Mouse (Mus musculus): ENCODE results near the gene Kirrel3. TPM values are rescaled to one million over a fixed set of nuclear protein-coding genes. Genes with fewer than 3 reads are reported as not detected.

The Kirrel3 gene
- total RNA-seq, 2 experiments from 2014 or later: 0.61 to 0.77 TPM

DNA sequence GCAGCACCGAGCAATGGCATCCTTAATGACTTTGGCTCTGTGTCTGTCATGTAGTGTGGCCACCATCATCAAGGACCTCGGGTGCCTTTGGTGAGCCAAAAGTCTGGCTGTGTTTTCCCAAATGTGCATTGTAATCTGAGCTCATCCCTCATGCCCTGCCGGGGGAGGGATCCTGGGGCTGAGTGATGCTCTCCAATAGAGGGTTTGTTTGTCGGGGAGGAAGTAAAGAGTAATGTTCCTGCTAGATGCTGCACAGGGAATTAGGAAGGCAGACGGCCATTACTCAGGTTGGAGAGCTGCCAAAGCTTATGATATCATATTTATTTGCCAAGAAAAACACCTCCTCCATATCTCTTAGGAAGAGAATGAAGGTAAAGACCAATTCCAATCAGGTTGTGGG is 401.1 kb downstream of the Kirrel3 start:
- Histone ChIP-seq H3K27ac (no peak overlapping the region), H3K4me3 (no peak overlapping the region)
- no peak for DNase-seq
- TF ChIP-seq CTCF (IDR thresholded peaks at IDR 0.05): no peak
- intact Hi-C loops (cut with DNase I): no loop called here

DNA sequence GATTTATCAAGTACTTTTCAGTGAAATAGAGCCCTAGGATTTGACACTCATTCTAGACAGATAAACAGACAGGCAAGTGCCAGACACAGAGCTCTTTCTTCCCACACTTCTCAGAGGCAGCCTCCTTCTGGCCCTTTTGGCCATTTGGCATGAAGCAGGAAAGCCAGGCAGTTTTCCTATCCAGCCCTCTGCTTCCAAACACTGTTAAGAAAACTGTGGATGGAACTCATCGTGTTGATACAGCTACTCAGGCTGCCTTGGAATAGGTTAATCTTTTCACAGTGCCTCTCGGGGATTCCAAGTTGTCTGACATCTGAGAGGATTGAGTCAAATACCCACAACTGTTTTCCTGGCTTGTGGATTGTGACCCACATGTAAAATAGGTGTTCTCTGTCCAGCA is 401.5 kb downstream of the Kirrel3 start:
- Histone ChIP-seq H3K4me3 (no peak overlapping the region), H3K27ac (no peak overlapping the region)
- no peak for DNase-seq
- no peak for TF ChIP-seq CTCF (IDR thresholded peaks at IDR 0.05)
- intact Hi-C loops (cut with DNase I): no loop called here

DNA sequence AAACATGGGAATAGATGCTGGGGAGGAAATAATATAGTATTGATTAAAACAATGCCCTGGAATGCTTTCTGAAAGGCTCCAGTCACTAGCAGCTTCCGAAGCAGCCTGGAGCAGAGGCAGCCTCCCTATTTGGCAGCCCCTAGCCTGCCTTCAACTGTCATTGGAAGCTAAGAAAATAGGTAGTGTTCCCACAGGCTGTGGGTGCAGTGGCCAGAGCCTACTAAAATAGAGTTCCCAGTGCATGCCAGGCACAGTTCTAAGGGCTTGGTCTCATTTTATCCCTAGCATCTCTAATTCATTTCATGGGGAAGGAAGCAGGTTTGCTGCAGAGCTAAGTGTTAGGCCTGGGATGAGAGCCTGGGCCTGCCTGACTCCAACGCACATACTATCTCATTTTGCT is 402.6 kb downstream of the Kirrel3 start:
- TF ChIP-seq CTCF (IDR thresholded peaks at IDR 0.05): no peak
- no peak for DNase-seq
- Histone ChIP-seq H3K27ac (no peak overlapping the region), H3K4me3 (no peak overlapping the region)
- intact Hi-C loops (cut with DNase I): no loop called here

DNA sequence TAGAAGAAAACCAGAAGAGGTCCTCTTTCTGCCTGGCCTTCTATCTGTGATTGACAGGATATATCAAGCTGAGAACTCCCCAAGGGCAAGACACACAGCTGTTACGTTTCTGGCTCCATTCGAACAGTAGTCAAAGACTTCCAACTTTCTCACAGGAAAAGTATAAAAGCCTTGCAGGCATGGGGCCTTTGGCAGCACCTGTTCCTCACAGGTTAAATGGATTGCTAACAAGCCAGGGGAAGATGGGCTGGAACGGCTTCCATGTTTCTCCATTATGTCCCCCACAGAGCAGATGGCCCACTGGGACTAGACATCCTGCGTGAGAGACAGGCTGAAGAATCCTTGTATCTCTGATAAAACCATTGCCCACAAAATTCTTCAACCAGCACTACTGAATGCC is 415.5 kb downstream of the Kirrel3 start:
- TF ChIP-seq CTCF (IDR thresholded peaks at IDR 0.05): no peak
- Histone ChIP-seq H3K27ac (no peak overlapping the region), H3K4me3 (no peak overlapping the region)
- no peak for DNase-seq
- intact Hi-C loops (cut with DNase I): no loop called here

DNA sequence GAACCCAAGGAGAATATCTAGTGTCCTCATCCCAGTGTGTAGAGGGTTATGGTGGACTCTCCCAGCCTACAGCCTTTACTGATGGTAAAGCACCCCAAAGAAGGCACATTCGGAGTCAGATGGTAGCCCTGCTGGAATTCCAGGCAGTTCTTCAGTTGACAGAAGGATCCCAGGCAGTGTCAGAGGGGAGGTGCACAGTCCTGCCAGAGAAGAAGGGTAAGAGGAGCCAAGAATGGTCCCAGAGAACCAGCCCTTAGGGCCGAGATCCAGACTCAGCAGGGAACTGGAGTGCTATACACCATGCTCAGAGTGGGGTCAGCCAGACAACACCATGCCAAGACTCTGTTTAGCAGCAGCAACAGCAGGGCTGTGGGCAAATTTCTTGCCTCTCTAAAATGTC is 416.2 kb downstream of the Kirrel3 start:
- no peak for DNase-seq
- Histone ChIP-seq H3K27ac (no peak overlapping the region), H3K4me3 (no peak overlapping the region)
- intact Hi-C loops (cut with DNase I): no loop called here
- TF ChIP-seq CTCF (IDR thresholded peaks at IDR 0.05): no peak

DNA sequence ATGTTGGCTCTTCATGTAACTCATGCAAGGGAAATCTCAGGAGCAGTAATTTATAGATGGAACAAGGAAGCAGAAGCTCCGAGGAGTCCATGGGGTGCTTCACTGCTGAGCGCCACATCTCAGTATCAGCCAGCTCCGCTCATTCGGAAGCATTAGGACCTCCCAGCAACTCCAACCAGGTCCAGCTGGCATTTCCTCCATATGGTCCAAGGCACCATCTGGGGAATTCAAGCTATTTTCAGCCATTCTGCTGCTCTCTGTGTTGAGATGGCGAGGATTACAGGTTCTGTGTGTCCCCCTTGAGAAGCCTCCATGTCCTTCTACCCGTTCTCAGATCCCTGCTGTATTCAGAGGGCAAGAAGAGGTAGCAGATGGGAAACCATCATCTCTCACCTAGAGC is 419.5 kb downstream of the Kirrel3 start:
- DNase-seq: no peak
- TF ChIP-seq CTCF (IDR thresholded peaks at IDR 0.05): no peak
- H3K27ac ChIP-seq: no peak overlapping the region
- no peak overlapping the region for H3K4me3 ChIP-seq
- intact Hi-C loops (cut with DNase I): no loop called here

DNA sequence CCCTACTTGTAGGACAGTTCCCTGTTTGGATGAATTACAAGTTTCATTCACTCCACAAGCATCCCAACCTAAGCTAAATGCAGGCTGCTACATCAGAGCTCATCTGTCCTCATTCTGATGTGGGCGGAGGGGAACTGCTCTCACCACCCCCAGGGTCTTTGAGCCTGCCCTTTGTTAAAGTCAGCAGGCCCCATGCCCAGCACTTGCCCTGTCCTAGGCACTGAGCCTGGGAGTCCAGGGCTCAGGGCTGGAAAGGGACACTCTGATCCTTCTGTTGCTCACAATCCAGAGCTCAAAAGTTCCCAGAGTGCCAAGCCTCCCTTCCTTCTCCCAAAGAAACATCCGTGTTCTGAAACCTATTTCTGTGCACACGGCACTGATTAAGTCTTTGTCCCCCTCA is 422.3 kb downstream of the Kirrel3 start:
- Histone ChIP-seq H3K4me3 (no peak overlapping the region), H3K27ac (no peak overlapping the region)
- TF ChIP-seq CTCF (IDR thresholded peaks at IDR 0.05): no peak
- intact Hi-C loops (cut with DNase I): no loop called here
- DNase-seq: no peak

DNA sequence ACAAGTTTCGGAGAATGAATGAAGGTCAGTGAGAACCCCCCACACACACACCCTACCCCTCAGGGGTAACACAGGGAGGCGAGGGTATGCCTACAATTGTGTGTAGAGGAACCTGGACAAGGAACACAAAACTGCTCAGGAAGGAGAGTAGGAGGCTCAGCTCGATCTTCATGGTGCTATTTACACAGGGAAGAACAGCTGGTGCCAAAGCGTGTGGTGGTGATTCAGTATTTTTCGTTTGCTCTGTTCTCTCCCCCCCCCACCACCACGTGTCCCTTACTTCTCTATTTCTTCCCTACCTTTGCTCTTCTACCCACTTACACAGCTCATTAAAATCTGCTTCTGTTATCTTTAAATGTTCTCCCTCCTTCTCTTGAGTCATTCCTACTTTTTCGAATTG is 426.1 kb downstream of the Kirrel3 start:
- no peak for TF ChIP-seq CTCF (IDR thresholded peaks at IDR 0.05)
- DNase-seq: no peak
- Histone ChIP-seq H3K4me3 (no peak overlapping the region), H3K27ac (no peak overlapping the region)
- intact Hi-C loops (cut with DNase I): no loop called here

DNA sequence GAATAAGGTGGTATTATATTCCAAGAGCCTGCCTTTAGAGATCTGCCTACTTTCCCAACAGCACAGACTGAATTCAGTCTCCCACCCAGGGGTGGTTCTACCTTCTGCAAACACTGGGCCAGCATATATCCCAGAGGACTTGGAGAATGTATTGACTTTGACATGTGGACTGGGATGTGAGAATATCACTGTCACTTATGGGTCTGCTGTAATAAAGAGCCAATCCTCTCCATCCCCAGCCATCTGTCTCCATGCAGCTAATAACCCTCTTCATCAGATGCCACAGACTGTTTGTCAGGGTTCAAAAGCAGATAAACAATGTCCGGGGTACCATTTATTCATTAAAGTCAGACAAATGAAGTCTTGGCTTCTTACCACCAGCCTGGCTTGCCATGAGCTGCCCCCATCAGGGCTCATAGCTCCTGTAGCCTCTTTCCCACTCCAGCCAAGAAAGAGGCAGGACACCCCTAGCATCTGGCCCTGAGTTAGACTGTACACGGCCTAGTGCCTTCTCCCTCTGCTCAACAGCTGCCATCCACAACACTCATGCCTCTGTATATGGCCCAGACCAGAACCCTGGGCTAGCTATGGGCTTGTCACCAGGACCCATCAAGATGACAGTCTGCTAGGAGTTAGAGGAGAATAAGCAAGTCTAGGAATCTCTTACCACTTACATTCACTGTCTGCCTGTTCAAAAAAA is 426.7 kb downstream of the Kirrel3 start:
- intact Hi-C loops (cut with DNase I): no loop called here
- no peak for TF ChIP-seq CTCF (IDR thresholded peaks at IDR 0.05)
- Histone ChIP-seq H3K27ac (no peak overlapping the region), H3K4me3 (no peak overlapping the region)
- DNase-seq: no peak

DNA sequence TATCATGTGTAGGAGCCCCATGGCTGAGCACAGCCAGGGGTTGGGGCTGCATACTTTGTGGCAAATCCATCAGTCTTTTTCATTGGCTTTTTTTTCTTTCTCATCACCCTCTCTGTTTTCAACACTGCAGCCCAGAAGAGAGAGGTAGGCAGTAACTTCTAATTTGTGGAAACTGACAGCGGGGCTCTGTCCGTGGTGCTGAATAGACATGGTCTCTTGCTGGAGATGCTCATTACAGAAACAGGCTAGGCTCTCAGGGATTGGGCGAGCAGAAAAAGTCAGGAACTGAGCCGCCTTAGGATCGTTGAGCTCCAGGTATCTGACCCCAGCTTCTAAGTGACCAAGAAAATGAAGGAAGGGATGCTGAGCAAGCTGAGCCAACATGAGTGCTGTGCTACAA is 427.3 kb downstream of the Kirrel3 start:
- peak; percentile 30 for DNase-seq
- H3K27ac ChIP-seq: no peak overlapping the region
- intact Hi-C loops (cut with DNase I): no loop called here
- H3K4me3 ChIP-seq: no peak overlapping the region
- no peak for TF ChIP-seq CTCF (IDR thresholded peaks at IDR 0.05)

DNA sequence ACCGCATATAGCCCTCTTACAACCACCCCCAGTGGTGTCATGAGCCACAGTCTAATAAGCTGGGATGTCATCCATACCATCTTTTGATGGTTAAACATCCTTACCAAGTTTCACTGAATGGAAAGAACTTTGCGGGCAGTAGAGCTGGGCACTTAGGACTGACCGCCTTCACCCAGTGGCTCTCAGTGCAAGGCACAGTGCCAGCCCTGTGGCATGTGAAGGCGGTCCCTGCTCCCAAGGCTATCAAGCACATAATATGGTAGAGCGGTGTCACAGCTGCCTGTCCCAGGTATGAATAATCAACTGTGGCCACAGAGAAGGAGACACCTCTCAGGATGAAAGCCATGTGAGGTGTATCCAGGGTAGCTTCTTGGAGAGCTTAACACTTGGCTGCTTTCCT is 433.3 kb downstream of the Kirrel3 start:
- Histone ChIP-seq H3K27ac (no peak overlapping the region), H3K4me3 (no peak overlapping the region)
- TF ChIP-seq CTCF (IDR thresholded peaks at IDR 0.05): no peak
- DNase-seq: no peak
- intact Hi-C loops (cut with DNase I): no loop called here

DNA sequence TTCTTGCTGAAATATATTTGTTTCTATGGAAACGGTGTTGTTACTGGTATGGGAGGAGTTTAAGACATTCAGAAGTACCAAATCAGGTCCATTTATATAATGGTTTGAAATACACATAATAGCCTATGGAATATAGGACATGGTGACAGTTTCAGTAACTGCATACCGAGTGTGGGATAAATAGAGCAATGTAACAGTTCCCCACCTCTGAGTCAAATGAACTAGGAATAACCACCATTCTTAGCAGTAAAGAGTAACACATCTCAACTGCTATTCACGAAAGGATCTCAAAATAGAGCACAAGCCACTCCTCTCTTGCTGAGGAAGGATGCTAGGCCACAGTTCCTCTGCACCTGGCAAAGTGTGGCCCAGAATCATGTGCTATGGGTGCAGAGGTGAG is 434.4 kb downstream of the Kirrel3 start:
- H3K27ac ChIP-seq: no peak overlapping the region
- no peak for DNase-seq
- no peak overlapping the region for H3K4me3 ChIP-seq
- intact Hi-C loops (cut with DNase I): no loop called here
- no peak for TF ChIP-seq CTCF (IDR thresholded peaks at IDR 0.05)

DNA sequence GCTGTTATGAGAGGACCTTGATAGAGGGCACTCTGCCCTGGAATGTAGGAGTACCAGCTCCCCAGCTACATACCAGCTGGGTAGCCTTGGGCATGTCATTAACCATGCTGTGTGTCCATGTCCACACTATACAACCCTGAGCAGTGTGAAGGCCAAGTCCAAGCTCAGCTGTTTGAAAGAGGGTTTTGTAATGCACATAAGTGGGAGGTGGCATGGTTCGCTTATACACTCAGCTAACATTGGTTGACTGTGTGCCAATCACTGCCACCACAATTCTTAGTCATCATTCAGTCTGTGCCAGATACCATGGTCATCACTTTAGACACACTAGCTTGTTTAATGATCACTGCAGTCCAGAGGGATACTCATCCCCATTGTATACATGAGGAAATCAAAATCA is 436.2 kb downstream of the Kirrel3 start:
- Histone ChIP-seq H3K27ac (no peak overlapping the region), H3K4me3 (no peak overlapping the region)
- TF ChIP-seq CTCF (IDR thresholded peaks at IDR 0.05): no peak
- no peak for DNase-seq
- intact Hi-C loops (cut with DNase I): no loop called here

DNA sequence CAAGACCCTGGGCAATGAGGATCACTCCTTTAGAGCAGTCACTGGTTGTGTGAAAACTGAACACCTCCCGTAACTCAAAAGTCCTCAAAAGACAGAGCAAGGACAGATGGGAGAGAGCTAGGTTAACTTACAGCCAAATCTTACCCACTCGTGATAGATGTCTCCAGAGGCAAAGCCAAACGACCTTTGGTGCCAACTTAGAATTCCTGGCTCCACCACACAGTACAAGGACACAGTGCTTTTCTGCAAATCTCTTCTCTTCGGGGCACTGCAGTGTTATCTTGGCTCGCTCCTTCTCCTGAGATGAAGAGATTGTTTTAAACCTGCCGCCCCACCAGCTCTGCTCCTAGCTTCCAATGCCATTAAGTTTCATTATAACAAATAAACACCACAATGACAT is 437.0 kb downstream of the Kirrel3 start:
- DNase-seq: no peak
- Histone ChIP-seq H3K27ac (no peak overlapping the region), H3K4me3 (no peak overlapping the region)
- intact Hi-C loops (cut with DNase I): no loop called here
- TF ChIP-seq CTCF (IDR thresholded peaks at IDR 0.05): no peak
